Mouse (Mus musculus) myocyte (in vitro differentiated cells): ENCODE measurements around the gene Slc22a3.

Experiments
- POLR2A ChIP-seq: IDR thresholded peaks from one replicate; pipeline ENCODE4 v1.6.1; 2011; ENCODE audit warnings: low read depth, mild to moderate bottlenecking, control low read depth, moderate library complexity; ENCODE audit not compliant: insufficient read length
- TCF12 ChIP-seq: IDR thresholded peaks from one replicate; pipeline ENCODE4 v1.6.1; 2011; ENCODE audit warnings: mild to moderate bottlenecking, control low read depth; ENCODE audit not compliant: poor library complexity, insufficient read depth, severe bottlenecking

- no peak for TF ChIP-seq TCF12
- no peak for TF ChIP-seq POLR2A
Measured at GRCm38 (mm10) chr17:12428369-12428768, 79.1 kb downstream of the Slc22a3 start.
